Mouse (Mus musculus): ENCODE data around the gene Ifitm2. TPM values are rescaled to one million over a fixed set of nuclear protein-coding genes. Genes with fewer than 3 reads are reported as not detected.

The Ifitm2 gene
- polyA plus RNA-seq, 1 experiment from 2014 or later = 1,087 TPM

DNA sequence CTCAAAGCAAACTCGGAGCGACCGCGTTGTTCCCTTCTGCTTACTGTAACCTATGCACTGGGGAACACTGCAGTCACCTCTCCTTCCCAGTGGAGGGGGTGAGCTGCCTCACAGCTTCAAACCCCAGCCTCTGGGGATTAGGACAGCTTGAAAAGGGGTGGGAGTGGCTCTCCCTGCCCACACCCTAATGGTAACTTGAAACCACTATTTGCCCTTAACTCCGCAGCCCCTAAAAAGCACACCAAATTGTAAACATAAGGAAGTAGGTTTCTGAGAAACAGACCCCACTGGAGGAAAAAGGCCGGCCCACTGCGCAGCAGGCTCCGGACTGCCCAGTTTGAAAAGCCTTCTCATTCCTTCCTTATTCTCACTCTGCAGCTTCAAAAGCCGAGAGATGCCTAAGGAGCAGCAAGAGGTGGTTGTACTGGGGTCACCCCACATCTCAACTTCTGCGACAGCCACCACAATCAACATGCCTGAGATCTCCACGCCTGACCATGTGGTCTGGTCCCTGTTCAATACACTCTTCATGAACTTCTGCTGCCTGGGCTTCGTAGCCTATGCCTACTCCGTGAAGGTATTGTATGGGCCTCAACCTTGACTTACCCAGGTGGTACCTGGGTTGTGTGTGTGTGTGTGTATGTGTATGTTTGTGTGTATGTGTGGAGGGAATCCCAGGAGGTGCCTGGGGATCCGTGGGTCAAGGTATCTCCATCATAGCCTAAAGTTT, 12.2 kb upstream of the Ifitm2 start:
- no peak overlapping the region for H3K4me3 ChIP-seq (ENCODE audit: low read depth, low read length)
- 6% methylated on average over 14 of the region's 14 CpGs for WGBS
- peak; percentile 66 for DNase-seq
- 0 out of 2 replicates have a peak, but pooled peaks cover 6% of the 10 kb centered on the region for H3K4me1 ChIP-seq (ENCODE audit: insufficient read depth)
- no peak for TF ChIP-seq CTCF (IDR thresholded peaks at IDR 0.05; ENCODE audit: low read depth)
- no peaks in the 10 kb centered on the region for H3K9me3 ChIP-seq (ENCODE audit: low read depth, low read length)
- peak overlapping the region; percentile 59; the same call in 1 of the 2 replicates for H3K27ac ChIP-seq (ENCODE audit: low read depth)
- H3K27me3 ChIP-seq (ENCODE audit: insufficient read depth, low read length) = no peaks in the 10 kb centered on the region
- H3K9ac ChIP-seq = no peak overlapping the region
- peak; percentile 74 for ATAC-seq (ENCODE audit: insufficient read depth)
- H3K4me2 ChIP-seq = peak overlapping the region; percentile 48
- no peaks in the 10 kb centered on the region for H3K36me3 ChIP-seq (ENCODE audit: insufficient read depth)

DNA sequence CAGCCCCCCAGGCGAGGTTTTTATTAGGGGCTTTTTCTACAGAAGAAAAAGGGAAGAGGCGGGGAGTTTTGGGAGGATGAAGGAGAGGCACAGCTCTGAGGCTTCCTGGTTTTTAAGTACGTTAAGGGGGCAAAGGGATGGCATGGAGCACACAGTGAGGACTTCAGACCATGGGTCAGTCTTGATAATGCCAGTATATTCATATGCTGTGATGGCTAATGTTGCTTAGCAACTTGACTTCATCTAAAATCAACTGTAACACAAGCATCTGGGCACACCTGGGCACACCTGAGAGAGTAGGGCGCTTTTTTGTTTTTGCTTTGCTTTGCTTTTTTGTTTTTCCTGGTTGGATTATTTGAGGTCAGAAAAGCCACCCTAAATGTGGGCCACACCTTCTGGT, 11.1 kb upstream of the Ifitm2 start, which contains the start of gene Ifitm1:
Gene Ifitm1 (plus strand): TSS at position 301 of the 400 bp plus-strand sequence.
- H3K4me3 ChIP-seq (ENCODE audit: low read depth, low read length) = no peak within 1 kb of the TSS
- no peak within 1 kb of the TSS for H3K9ac ChIP-seq
- H3K9me3 ChIP-seq (ENCODE audit: low read depth, low read length) = no peaks in the 10 kb centered on the region
- ATAC-seq (ENCODE audit: insufficient read depth) = no peak
- DNase-seq = no peak
- no peak for TF ChIP-seq CTCF (IDR thresholded peaks at IDR 0.05; ENCODE audit: low read depth)
- H3K27ac ChIP-seq (ENCODE audit: low read depth) = peak within 1 kb of the TSS; percentile 59; the same call in 1 of the 2 replicates
- H3K27me3 ChIP-seq (ENCODE audit: insufficient read depth, low read length) = no peaks in the 10 kb centered on the region
- peak within 1 kb of the TSS; percentile 48 for H3K4me2 ChIP-seq
- 0 out of 2 replicates have a peak, but pooled peaks cover 6% of the 10 kb centered on the region for H3K4me1 ChIP-seq (ENCODE audit: insufficient read depth)
- no peaks in the 10 kb centered on the region for H3K36me3 ChIP-seq (ENCODE audit: insufficient read depth)
- WGBS = 89% methylated on average over 4 of the region's 4 CpGs

DNA sequence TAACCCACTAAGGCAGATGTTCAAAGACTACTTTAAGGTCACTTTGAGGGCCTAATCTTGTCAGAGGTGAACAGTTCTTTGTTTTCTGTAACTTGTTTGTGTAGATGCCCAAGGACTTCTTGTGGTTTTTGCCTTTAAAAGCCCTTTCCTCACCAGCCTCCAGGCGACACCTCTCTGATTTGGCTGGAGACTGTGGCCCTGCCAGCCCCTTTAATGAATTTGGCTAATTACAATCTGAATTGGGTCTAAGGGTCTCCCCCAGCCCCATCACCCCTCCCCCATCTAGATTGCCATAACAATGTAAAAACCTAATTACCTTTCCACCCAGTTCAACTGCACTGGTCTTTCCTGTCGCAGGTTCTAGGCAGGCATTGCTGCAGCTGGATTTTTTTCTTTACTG, 6.9 kb upstream of the Ifitm2 start:
- no peaks in the 10 kb centered on the region for H3K4me1 ChIP-seq (ENCODE audit: insufficient read depth)
- no peak overlapping the region for H3K9ac ChIP-seq
- no peaks in the 10 kb centered on the region for H3K9me3 ChIP-seq (ENCODE audit: low read depth, low read length)
- H3K27ac ChIP-seq (ENCODE audit: low read depth) = no peak overlapping the region
- TF ChIP-seq CTCF (IDR thresholded peaks at IDR 0.05; ENCODE audit: low read depth) = no peak
- ATAC-seq (ENCODE audit: insufficient read depth) (no peak), DNase-seq (no peak)
- no peaks in the 10 kb centered on the region for H3K27me3 ChIP-seq (ENCODE audit: insufficient read depth, low read length)
- H3K4me3 ChIP-seq (ENCODE audit: low read depth, low read length) = no peak overlapping the region
- no peaks in the 10 kb centered on the region for H3K36me3 ChIP-seq (ENCODE audit: insufficient read depth)
- H3K4me2 ChIP-seq = no peak overlapping the region
- whole genome bisulfite sequencing = 91% methylated on average over 2 of the region's 2 CpGs

DNA sequence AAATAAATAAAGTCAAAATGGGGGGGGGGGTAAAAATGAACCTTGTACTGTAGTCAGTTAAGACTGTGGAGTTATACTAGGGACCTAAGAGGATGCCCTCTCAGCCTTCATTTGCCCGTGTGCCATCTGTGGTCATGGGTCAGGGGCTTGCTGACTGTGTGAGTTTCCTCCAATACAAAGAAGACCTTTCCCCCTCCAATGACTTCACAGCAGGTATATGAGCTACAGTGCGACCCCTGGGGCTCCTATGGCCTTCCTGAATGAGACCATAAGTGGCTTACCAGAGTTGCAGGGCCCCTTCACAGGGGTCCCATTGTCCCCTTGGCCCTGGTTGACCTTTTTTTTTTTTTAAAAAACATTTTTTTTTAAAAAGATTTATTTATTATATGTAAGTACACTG, 5.6 kb upstream of the Ifitm2 start:
- H3K4me3 ChIP-seq (ENCODE audit: low read depth, low read length) = no peak overlapping the region
- H3K4me1 ChIP-seq (ENCODE audit: insufficient read depth) = peaks cover 3% of the 10 kb centered on the region; the same call in 1 of the 2 replicates
- DNase-seq (no peak), ATAC-seq (ENCODE audit: insufficient read depth) (no peak)
- no peaks in the 10 kb centered on the region for H3K36me3 ChIP-seq (ENCODE audit: insufficient read depth)
- no peak overlapping the region for H3K4me2 ChIP-seq
- 82% methylated on average over 2 of the region's 2 CpGs for WGBS
- no peaks in the 10 kb centered on the region for H3K27me3 ChIP-seq (ENCODE audit: insufficient read depth, low read length)
- TF ChIP-seq CTCF (IDR thresholded peaks at IDR 0.05; ENCODE audit: low read depth) = no peak
- no peak overlapping the region for H3K9ac ChIP-seq
- H3K9me3 ChIP-seq (ENCODE audit: low read depth, low read length) = no peaks in the 10 kb centered on the region
- H3K27ac ChIP-seq (ENCODE audit: low read depth) = no peak overlapping the region

DNA sequence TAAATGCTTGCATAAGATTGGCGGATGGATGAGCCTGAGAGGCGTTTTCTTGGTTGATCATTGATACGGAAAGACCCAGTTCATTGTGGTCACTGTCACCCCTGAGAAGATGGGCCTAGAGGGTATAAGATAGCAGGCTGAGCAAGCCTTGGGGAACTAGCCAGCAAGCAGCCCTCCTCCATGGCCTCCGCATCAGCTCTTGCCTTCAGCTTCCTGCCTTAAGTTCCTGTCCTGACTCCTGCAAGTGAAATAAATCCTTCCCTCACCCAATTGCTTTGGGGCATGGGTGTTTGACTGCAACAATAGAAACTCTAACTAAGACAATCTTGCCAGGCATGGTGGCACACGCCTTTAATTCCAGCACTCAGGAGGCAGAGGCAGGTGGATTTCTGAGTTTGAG, 4.2 kb upstream of the Ifitm2 start:
- H3K27ac ChIP-seq (ENCODE audit: low read depth) = no peak overlapping the region
- no peak overlapping the region for H3K9ac ChIP-seq
- peaks cover 9% of the 10 kb centered on the region for H3K4me1 ChIP-seq (ENCODE audit: insufficient read depth)
- no peak for TF ChIP-seq CTCF (IDR thresholded peaks at IDR 0.05; ENCODE audit: low read depth)
- H3K27me3 ChIP-seq (ENCODE audit: insufficient read depth, low read length) = no peaks in the 10 kb centered on the region
- no peak overlapping the region for H3K4me2 ChIP-seq
- WGBS = 76% methylated on average over 5 of the region's 5 CpGs
- no peaks in the 10 kb centered on the region for H3K9me3 ChIP-seq (ENCODE audit: low read depth, low read length)
- no peak for DNase-seq
- no peak overlapping the region for H3K4me3 ChIP-seq (ENCODE audit: low read depth, low read length)
- no peaks in the 10 kb centered on the region for H3K36me3 ChIP-seq (ENCODE audit: insufficient read depth)
- ATAC-seq (ENCODE audit: insufficient read depth) = no peak

DNA sequence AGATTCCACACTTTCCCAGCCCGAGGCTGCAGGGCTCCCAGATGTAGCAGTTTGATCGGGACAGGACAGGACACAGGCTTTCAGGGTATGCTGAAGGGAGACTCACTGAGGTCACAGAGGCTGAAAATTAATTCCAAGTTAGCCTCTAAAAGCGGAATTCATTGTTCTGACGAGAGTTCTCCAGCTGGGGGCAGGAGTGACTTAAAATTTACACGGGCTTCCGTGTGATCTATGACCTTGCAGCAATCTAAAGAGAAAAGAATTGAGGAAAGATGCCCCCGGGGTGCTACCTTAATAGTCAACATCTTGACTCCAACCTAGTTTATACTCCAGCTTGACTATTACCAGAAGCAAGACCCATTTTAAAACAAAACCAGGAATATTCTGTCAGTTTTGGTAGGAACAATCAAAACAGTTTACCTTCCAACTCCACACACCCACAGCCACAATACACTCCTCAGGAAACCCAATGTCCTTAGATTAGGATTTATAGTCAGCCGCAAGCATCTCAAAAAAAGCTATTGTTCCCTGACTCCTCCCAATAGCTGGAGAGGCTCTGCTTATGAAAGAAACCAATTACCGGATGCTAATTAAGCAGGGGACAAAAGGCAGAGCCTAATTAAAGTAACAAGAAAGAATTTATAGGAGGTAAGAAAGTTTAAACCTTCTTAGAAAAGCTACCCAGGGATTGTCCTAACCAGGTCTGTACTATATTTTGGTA, 3.6 kb upstream of the Ifitm2 start:
- Histone ChIP-seq H3K27ac (ENCODE audit: low read depth) (no peak overlapping the region), H3K27me3 (ENCODE audit: insufficient read depth, low read length) (no peaks in the 10 kb centered on the region), H3K4me2 (no peak overlapping the region), H3K36me3 (ENCODE audit: insufficient read depth) (no peaks in the 10 kb centered on the region), H3K4me1 (ENCODE audit: insufficient read depth) (peaks cover 12% of the 10 kb centered on the region), H3K9ac (no peak overlapping the region), H3K4me3 (ENCODE audit: low read depth, low read length) (no peak overlapping the region), H3K9me3 (ENCODE audit: low read depth, low read length) (no peaks in the 10 kb centered on the region)
- peak; percentile 85 for DNase-seq
- no peak for ATAC-seq (ENCODE audit: insufficient read depth)
- 15% methylated on average over 9 of the region's 9 CpGs for WGBS
- peak; percentile 52 for TF ChIP-seq CTCF (IDR thresholded peaks at IDR 0.05; ENCODE audit: low read depth)

DNA sequence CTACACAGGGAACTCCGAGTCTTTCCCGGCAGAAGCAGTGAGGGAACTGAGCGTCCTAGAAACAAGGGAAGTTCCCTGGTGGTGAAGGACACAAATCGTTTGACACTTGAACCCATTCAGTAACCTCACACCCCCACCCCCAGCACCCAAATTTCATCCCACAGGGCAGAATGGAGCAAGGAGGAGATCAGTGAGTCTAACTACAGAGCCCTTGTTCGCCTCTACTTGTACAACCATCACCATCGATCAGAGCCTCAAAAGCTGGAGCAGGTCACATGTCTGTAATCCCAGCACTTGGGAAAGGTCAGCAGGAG, 726 bp upstream of the Ifitm2 start:
- no peaks in the 10 kb centered on the region for H3K27me3 ChIP-seq (ENCODE audit: insufficient read depth, low read length)
- peak overlapping the region; percentile 90 for H3K4me2 ChIP-seq
- no peak for DNase-seq
- no peak overlapping the region; the same call in 1 of the 2 replicates for H3K4me3 ChIP-seq (ENCODE audit: low read depth, low read length)
- peaks cover 17% of the 10 kb centered on the region for H3K4me1 ChIP-seq (ENCODE audit: insufficient read depth)
- peak; percentile 2; the same call in 1 of the 2 replicates for ATAC-seq (ENCODE audit: insufficient read depth)
- TF ChIP-seq CTCF (IDR thresholded peaks at IDR 0.05; ENCODE audit: low read depth) = no peak
- H3K9me3 ChIP-seq (ENCODE audit: low read depth, low read length) = no peaks in the 10 kb centered on the region
- H3K27ac ChIP-seq (ENCODE audit: low read depth) = peak overlapping the region; percentile 96
- 32% methylated on average over 6 of the region's 6 CpGs for WGBS
- peak overlapping the region; percentile 6 for H3K9ac ChIP-seq
- H3K36me3 ChIP-seq (ENCODE audit: insufficient read depth) = no peaks in the 10 kb centered on the region
